Mouse (Mus musculus) lung, embryonic 14.5 days (tissue): ENCODE measurements around the gene Olfr1471. TPM values are rescaled to one million over a fixed set of nuclear protein-coding genes. Genes with fewer than 3 reads are reported as not detected.
"Not testable (repeated sequence)": the region's sequence is repeated elsewhere in the genome, so short reads cannot be mapped to it uniquely, and the experiment has no call there.

Source experiments
- ATAC-seq: fragments of 200-750 bp; cut with Nextera tagmentation; 2 replicates; pipeline ENCODE4 v1.8.0; 2017; ENCODE audit warnings: mild to moderate bottlenecking, moderate TSS enrichment, moderate library complexity; ENCODE audit not compliant: insufficient read depth
- DNase-seq: peaks from one replicate; pipeline ENCODE4 v3.0.0-alpha.2; 2015
- H3K27ac ChIP-seq: fragments of 300-500 bp; sonication (generic); 2 replicates; pipeline ENCODE4 v1.5.1; 2014; ENCODE audit warnings: low read depth, mild to moderate bottlenecking, moderate library complexity
- H3K27me3 ChIP-seq: fragments of 300-500 bp; sonication (generic); 2 replicates; pipeline ENCODE4 v1.6.1; 2014; ENCODE audit warnings: low read length, control low read depth; ENCODE audit not compliant: insufficient read depth
- H3K36me3 ChIP-seq: fragments of 300-500 bp; sonication (generic); 2 replicates; pipeline ENCODE4 v1.6.1; 2014; ENCODE audit warnings: control low read depth; ENCODE audit not compliant: insufficient read depth
- H3K4me1 ChIP-seq: fragments of 300-500 bp; sonication (generic); 2 replicates; pipeline ENCODE4 v1.6.1; 2014; ENCODE audit warnings: antibody characterized with exemption, control low read depth; ENCODE audit not compliant: insufficient read depth
- H3K4me2 ChIP-seq: fragments of 300-500 bp; sonication (generic); 2 replicates; pipeline ENCODE4 v1.6.1; 2014; ENCODE audit warnings: mild to moderate bottlenecking
- H3K4me3 ChIP-seq: fragments of 300-500 bp; sonication (generic); 2 replicates; pipeline ENCODE4 v1.5.1; 2014; ENCODE audit warnings: low read depth, low read length
- H3K9ac ChIP-seq: fragments of 300-500 bp; sonication (generic); 2 replicates; pipeline ENCODE4 v1.6.1; 2014
- H3K9me3 ChIP-seq: fragments of 300-500 bp; sonication (generic); 2 replicates; pipeline ENCODE4 v1.6.1; 2016; ENCODE audit warnings: low read depth, low read length, control low read depth
- CTCF ChIP-seq: IDR thresholded peaks from 2 replicates; pipeline ENCODE4 v1.5.1; 2016; ENCODE audit warnings: antibody characterized with exemption, low read depth
- WGBS: fragments of 180-500 bp; shearing (Covaris S2); extraction: QIAGEN DNeasy Blood & Tissue Kit; methylation state at CpG from one replicate; pipeline ENCODE4 v1.1.7; 2014; 5-methylcytosine and 5-hydroxymethylcytosine counted together
- polyA plus RNA-seq: library from polyadenylated mRNA; unstranded; fragments of >200 nt; fragmentation: Nextera tagmentation; extraction: Ambion mirVana; gene quantifications from 2 replicates; pipeline ENCODE4 v1.2.1, GENCODE M21; 2014

The Olfr1471 gene
- polyA plus RNA-seq: not detected in 2 replicates

GRCm38 (mm10) chr19:13443109-13443508, at the start of gene Olfr1471:
Gene Olfr1471, plus strand, starts transcription at chr19:13443409.
- WGBS: 64% methylated on average over 2 of the region's 2 CpGs
- H3K9ac ChIP-seq, H3K27ac ChIP-seq, H3K4me3 ChIP-seq, H3K4me1 ChIP-seq, H3K9me3 ChIP-seq, H3K4me2 ChIP-seq, H3K27me3 ChIP-seq, H3K36me3 ChIP-seq, ATAC-seq, DNase-seq: not testable (repeated sequence)

- no peaks in the 10 kb centered on the region for H3K9me3 ChIP-seq
- H3K27ac ChIP-seq: no peak within 1 kb of the TSS
- no peak for ATAC-seq
- no peak within 1 kb of the TSS for H3K9ac ChIP-seq
- TF ChIP-seq CTCF: no peak
- WGBS: 73% methylated on average over 2 of the region's 2 CpGs
- no peaks in the 10 kb centered on the region for H3K4me1 ChIP-seq
- no peak within 1 kb of the TSS for H3K4me2 ChIP-seq
- no peaks in the 10 kb centered on the region for H3K36me3 ChIP-seq
- H3K4me3 ChIP-seq: no peak within 1 kb of the TSS
- no peaks in the 10 kb centered on the region for H3K27me3 ChIP-seq
- DNase-seq: no peak
Observed at GRCm38 (mm10) chr19:13407549-13407948, 35.7 kb upstream of the Olfr1471 start, which contains the start of gene Olfr1469. Gene Olfr1469, plus strand, starts transcription at chr19:13407849.

GRCm38 (mm10) chr19:13455986-13456385, 12.8 kb downstream of the Olfr1471 start, which contains the start of gene Olfr1472:
Gene Olfr1472, minus strand, starts transcription at chr19:13456086.
- Histone ChIP-seq H3K36me3 (no peaks in the 10 kb centered on the region), H3K9me3 (no peaks in the 10 kb centered on the region), H3K9ac (no peak within 1 kb of the TSS), H3K4me3 (no peak within 1 kb of the TSS), H3K27me3 (no peaks in the 10 kb centered on the region), H3K4me1 (no peaks in the 10 kb centered on the region), H3K27ac (no peak within 1 kb of the TSS), H3K4me2 (no peak within 1 kb of the TSS)
- DNase-seq: no peak
- WGBS: 78% methylated on average over 1 of the region's 1 CpGs
- TF ChIP-seq CTCF: no peak
- ATAC-seq: no peak

- not testable (repeated sequence) for ATAC-seq, H3K4me3 ChIP-seq, H3K27me3 ChIP-seq, H3K27ac ChIP-seq, DNase-seq, H3K9me3 ChIP-seq, H3K4me1 ChIP-seq, H3K4me2 ChIP-seq, H3K36me3 ChIP-seq, H3K9ac ChIP-seq
- 78% methylated on average over 4 of the region's 4 CpGs for WGBS
Observed at GRCm38 (mm10) chr19:13469265-13469664, 26.1 kb downstream of the Olfr1471 start, which contains the start of gene Olfr1474. Gene Olfr1474, plus strand, starts transcription at chr19:13469565.

- Histone ChIP-seq H3K4me3 (no peak within 1 kb of the TSS), H3K27ac (no peak within 1 kb of the TSS), H3K4me1 (no peaks in the 10 kb centered on the region), H3K36me3 (no peaks in the 10 kb centered on the region), H3K9ac (no peak within 1 kb of the TSS), H3K4me2 (no peak within 1 kb of the TSS), H3K9me3 (no peaks in the 10 kb centered on the region), H3K27me3 (no peaks in the 10 kb centered on the region)
- DNase-seq: no peak
- TF ChIP-seq CTCF: no peak
- no peak for ATAC-seq
Observed at GRCm38 (mm10) chr19:13480096-13480495, 36.9 kb downstream of the Olfr1471 start, which contains the start of gene Olfr1475. Gene Olfr1475, minus strand, starts transcription at chr19:13480196.

- H3K27me3 ChIP-seq: no peaks in the 10 kb centered on the region
- H3K27ac ChIP-seq: no peak within 1 kb of the TSS
- H3K4me1 ChIP-seq: no peaks in the 10 kb centered on the region
- WGBS: 72% methylated on average over 3 of the region's 3 CpGs
- H3K9ac ChIP-seq: no peak within 1 kb of the TSS
- H3K4me3 ChIP-seq: no peak within 1 kb of the TSS
- ATAC-seq (no peak), DNase-seq (no peak)
- no peaks in the 10 kb centered on the region for H3K36me3 ChIP-seq
- no peaks in the 10 kb centered on the region for H3K9me3 ChIP-seq
- H3K4me2 ChIP-seq: no peak within 1 kb of the TSS
- no peak for TF ChIP-seq CTCF
Observed at GRCm38 (mm10) chr19:13500246-13500645, 57.0 kb downstream of the Olfr1471 start, which contains the start of gene Olfr1477. Gene Olfr1477, plus strand, starts transcription at chr19:13500546.

Other genes with a start within 250 kb of the Olfr1471 start
- not detected in 2 replicates for gene Olfr1463, start 212.1 kb upstream of the Olfr1471 start, polyA plus RNA-seq
- gene Olfr1465, start 127.9 kb upstream of the Olfr1471 start, polyA plus RNA-seq: not detected in 2 replicates
- not detected in 2 replicates for gene Olfr1466, start 104.5 kb upstream of the Olfr1471 start, polyA plus RNA-seq
- not detected in 2 replicates for gene Olfr1467, start 81.2 kb upstream of the Olfr1471 start, polyA plus RNA-seq
- not detected in 2 replicates for gene Olfr1469, start 35.6 kb upstream of the Olfr1471 start, polyA plus RNA-seq
- gene Olfr1472, start 12.7 kb downstream of the Olfr1471 start, polyA plus RNA-seq: not detected in 2 replicates
- not detected in 2 replicates for gene Olfr1474, start 26.2 kb downstream of the Olfr1471 start, polyA plus RNA-seq
- not detected in 2 replicates for gene Olfr1475, start 36.8 kb downstream of the Olfr1471 start, polyA plus RNA-seq
- gene Olfr1477, start 57.1 kb downstream of the Olfr1471 start, polyA plus RNA-seq: not detected in 2 replicates
- not detected in 2 replicates for gene Olfr1480, start 84.5 kb downstream of the Olfr1471 start, polyA plus RNA-seq
- gene Olfr1484, start 140.1 kb downstream of the Olfr1471 start, polyA plus RNA-seq: not detected in 2 replicates
- gene Olfr1487, start 174.0 kb downstream of the Olfr1471 start, polyA plus RNA-seq: not detected in 2 replicates
- not detected in 2 replicates for gene Olfr1489, start 188.2 kb downstream of the Olfr1471 start, polyA plus RNA-seq
- gene Olfr1490, start 207.7 kb downstream of the Olfr1471 start, polyA plus RNA-seq: not detected in 2 replicates